In the genomic region with DNA sequence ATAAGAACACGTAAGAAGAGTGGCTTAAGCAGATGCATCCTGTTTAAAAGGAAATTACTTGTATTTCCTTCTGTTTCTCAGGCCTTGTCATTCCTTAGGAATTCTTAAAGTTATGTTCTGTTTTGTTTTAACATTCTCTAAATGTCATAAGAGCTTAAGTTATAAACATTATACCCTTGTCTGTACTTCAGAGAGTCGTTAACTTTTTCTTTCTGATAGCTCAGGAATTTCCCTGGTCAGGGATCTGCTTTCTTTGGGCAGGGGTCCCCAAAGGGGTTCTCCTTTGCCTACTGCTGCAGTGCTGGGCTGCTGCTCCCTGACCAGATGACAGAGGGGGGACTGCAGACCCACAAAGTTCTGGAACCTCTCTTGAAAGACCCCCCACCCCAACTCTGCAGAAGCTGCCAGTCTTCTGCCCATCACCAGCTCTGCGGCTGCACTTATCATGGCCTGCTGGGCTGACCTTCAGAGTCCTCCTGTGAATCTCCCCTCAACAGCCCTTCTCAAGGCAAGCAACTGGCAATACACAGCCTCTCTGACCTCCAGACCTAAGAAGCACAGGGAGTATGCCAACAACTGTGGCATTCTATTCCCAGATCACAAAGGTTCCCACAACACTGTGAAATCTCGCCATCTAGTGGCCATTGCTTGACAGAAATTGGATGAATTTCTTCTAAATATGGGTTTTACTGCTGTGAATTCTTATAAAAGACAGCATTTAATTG, we compare ENCODE assay signal across 8 mouse cellular contexts. TPM values are rescaled to one million over a fixed set of nuclear protein-coding genes. Genes with fewer than 3 reads are reported as not detected.
DNase-seq lines count a peak whose midpoint lies in the region; ATAC-seq and TF ChIP-seq lines count a peak whose summit lies in the region.
"Had no signal": no experiment of that assay in that cellular context is flagged by ENCODE, and none has a peak within 500 bp of the region (broad histone marks: within the 10 kb centered on the region; RNA-seq: fewer than 3 reads in every experiment).

No protein-coding gene starts in this region.

- H3K9me3 ChIP-seq in lung, postnatal 0 days (ENCODE audit: low read length), result no peaks in the 10 kb centered on the region

- no peaks in the 10 kb centered on the region for H3K27me3 ChIP-seq in lung, postnatal 0 days (replicated peaks; ENCODE audit: insufficient read depth, low read length)

- TF ChIP-seq CTCF in embryonic fibroblast, embryonic 13.5 days (IDR thresholded peaks at IDR 0.05; ENCODE audit: borderline replicate concordance, insufficient read depth, low read length), result no peak
- peak; percentile 89 for TF ChIP-seq CTCF in lung, postnatal 0 days (IDR thresholded peaks at IDR 0.05)

- peak; percentile 84 for ATAC-seq in lung, postnatal 0 days

- peaks cover 4% of the 10 kb centered on the region; the same call in 1 of the 2 replicates for H3K4me1 ChIP-seq in embryonic fibroblast, embryonic 13.5 days (ENCODE audit: control insufficient read depth, insufficient read depth, low read length)
- no peaks in the 10 kb centered on the region for H3K4me1 ChIP-seq in lung, postnatal 0 days (ENCODE audit: insufficient read depth, low read depth, low read length)

- no peaks in the 10 kb centered on the region for H3K36me3 ChIP-seq in lung, postnatal 0 days (ENCODE audit: insufficient read depth, low read length)

- peak overlapping the region; percentile 79 for H3K27ac ChIP-seq in embryonic fibroblast, embryonic 13.5 days (ENCODE audit: insufficient read depth, low read length)
- H3K27ac ChIP-seq in lung, postnatal 0 days (ENCODE audit: low read length), result peak overlapping the region; percentile 47; the same call in 1 of the 2 replicates

- TF ChIP-seq EP300 in lung, postnatal 0 days (IDR thresholded peaks at IDR 0.05), result peak; percentile 39; the same call in 1 of the 2 replicates

- no peak overlapping the region for H3K9ac ChIP-seq in lung, postnatal 0 days (replicated peaks; ENCODE audit: low read depth)

- peak; percentile 16 for DNase-seq in MEL-GATA-1-ER (ENCODE audit: extremely low read depth, low read depth)
- DNase-seq in adrenal gland, postnatal 36 days, result peak; percentile 54 to 61
- DNase-seq in heart, postnatal 36 days, result peak; percentile 38 to 42
- peak; percentile 67 to 71 for DNase-seq in kidney, postnatal 4 days
- peak; percentile 90 for DNase-seq in lung, postnatal 0 days (ENCODE audit: low spot score)
- DNase-seq in retina, embryonic 14.5 days (ENCODE audit: low spot score), result peak; percentile 89

- intact Hi-C loops in heart, postnatal 36 days (cut with DNase I), result loop anchor here (1.0 kb wide), 1 partner anchor 360 kb away; no protein-coding TSS in a partner anchor

- TF ChIP-seq POLR2A in embryonic fibroblast, embryonic 13.5 days (IDR thresholded peaks at IDR 0.05; ENCODE audit: low read depth, low read length), result no peak

- no peak overlapping the region for H3K4me3 ChIP-seq in embryonic fibroblast, embryonic 13.5 days (ENCODE audit: insufficient read depth, low read length)
- H3K4me3 ChIP-seq in lung, postnatal 0 days (ENCODE audit: low read depth, low read length), result no peak overlapping the region

- no peak overlapping the region for H3K4me2 ChIP-seq in lung, postnatal 0 days (replicated peaks; ENCODE audit: low read depth, low read length)

- WGBS in lung, postnatal 0 days, result 18% methylated on average over 4 of the region's 4 CpGs

RNA-seq across cellular contexts. Expression of gene 2610008E11Rik, which starts 18.9 kb away (rescaled TPM):
- total RNA-seq in adrenal gland, postnatal 36 days (2021), result 10 to 100 TPM; 12.0 to 13.2 TPM
- 33.2 and 34.0 TPM in 2 replicates for polyA plus RNA-seq in embryonic fibroblast, embryonic 13.5 days (2011; ENCODE audit: insufficient read length, low read depth, missing spikeins)
- total RNA-seq in heart, postnatal 36 days (2021), result 10 to 100 TPM; 12.5 to 12.8 TPM
- polyA plus RNA-seq in lung, postnatal 0 days (2015; fragmentation: Nextera tagmentation; extraction: Ambion mirVana), result 15.8 and 16.4 TPM in 2 replicates

RNA-seq across cellular contexts. Expression of gene Vmn2r80, which starts 32.3 kb away (rescaled TPM):
- not detected for total RNA-seq in adrenal gland, postnatal 36 days (2021)
- not detected in 2 replicates for polyA plus RNA-seq in embryonic fibroblast, embryonic 13.5 days (2011; ENCODE audit: insufficient read length, low read depth, missing spikeins)
- not detected for total RNA-seq in heart, postnatal 36 days (2021)
- polyA plus RNA-seq in lung, postnatal 0 days (2015; fragmentation: Nextera tagmentation; extraction: Ambion mirVana), result not detected in 2 replicates
- total RNA-seq: layer of hippocampus, adult 8-10 months had no signal

Comparison
In these comparisons a context has a peak if more than half of its experiments do, and no peak if none do; other contexts are left out.
1. DNase-seq: peak in every context shown above with its lines; median percentile 90 in lung, postnatal 0 days; 89 in retina, embryonic 14.5 days; 69 in kidney, postnatal 4 days; 58 in adrenal gland, postnatal 36 days; 40 in heart, postnatal 36 days; 16 in MEL-GATA-1-ER.